Mouse (Mus musculus): ENCODE results near the gene Cyp2b13.
"Not testable (repeated sequence)": the region's sequence is repeated elsewhere in the genome, so short reads cannot be mapped to it uniquely, and the experiment has no call there.

Cyp2b13 gene

DNA sequence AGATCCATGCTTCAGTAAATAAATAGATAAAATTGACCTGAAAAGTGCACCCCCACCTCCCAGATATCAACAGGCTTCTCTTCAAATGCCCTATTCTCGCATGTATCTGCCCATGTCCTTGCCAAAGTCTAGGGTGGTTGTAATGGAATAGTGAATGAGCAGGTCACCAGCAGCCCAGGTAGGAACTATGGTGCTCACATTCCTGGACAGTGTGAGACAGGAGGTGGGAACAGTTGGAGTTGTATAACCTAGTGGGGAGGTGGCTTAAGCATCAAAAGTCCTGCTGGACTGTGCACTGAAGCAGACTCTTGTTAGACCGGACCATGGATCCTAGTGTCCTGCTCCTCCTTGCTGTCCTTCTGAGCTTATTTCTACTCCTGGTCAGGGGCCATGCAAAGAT is at the start of gene Cyp2b13:
TSS of gene Cyp2b13 (plus strand) at position 301 of the 400 bp plus-strand sequence.
- not testable (repeated sequence) for DNase-seq (ENCODE audit: low spot score)

DNA sequence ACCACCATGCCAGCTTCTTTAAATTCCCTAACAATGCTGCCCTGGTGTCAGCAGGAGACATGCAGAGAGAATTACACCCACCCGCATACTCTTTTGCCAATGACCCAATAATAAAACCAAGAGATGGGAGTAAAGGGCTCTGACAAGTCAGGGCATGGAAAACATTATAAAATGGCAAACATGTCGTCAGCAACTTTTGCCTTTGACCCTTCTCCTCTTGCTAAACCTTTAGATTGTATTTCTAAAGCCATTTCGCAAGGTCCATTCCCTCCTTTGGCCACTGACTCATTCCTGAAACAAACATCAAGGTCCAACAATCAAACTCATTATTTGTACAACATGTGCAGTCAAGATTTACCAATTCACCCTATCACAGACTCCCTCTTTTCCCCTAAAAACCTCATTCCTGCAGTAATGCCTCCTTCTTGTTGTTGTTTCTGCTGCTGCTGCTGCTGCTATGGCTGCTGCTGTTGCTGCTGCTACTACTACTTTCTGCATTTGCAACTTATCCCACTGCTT is 41.4 kb upstream of the Cyp2b13 start:
- not testable (repeated sequence) for DNase-seq (ENCODE audit: low spot score)

DNA sequence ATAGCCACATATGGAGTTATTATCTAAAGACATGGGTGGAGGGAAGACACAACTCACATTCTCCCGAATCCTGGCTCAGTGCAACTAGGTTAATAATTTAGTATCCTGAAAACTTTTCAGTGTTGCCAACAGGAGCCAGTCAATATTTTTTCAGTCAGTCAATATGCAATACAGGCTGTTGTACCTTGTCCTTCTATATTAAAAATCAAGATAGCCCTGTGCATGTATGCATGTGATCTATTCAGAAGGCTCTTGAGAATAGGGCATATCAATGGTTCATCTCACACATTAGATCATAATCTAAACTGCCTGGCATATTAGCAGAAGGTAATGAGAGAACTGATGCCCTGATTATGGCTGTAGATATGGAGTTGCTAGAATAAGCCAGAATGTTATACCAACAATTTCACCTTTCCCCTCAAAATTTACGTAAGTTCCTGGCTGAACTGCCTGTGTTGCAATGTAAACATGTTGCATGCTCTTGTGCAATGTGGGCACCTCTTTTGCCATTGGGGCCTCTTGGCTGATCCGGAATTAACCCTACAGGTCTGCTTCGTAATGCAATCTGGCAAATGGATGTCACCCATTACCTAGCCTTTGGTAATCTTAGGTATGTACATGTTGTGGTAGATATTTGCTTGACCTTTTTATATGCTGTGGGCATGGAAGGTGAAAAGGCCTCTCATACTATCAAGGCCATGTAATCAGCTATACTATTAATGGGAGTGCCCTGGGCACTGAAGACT is 6.2 kb upstream of the Cyp2b13 start:
- not testable (repeated sequence) for DNase-seq (ENCODE audit: low spot score)

DNA sequence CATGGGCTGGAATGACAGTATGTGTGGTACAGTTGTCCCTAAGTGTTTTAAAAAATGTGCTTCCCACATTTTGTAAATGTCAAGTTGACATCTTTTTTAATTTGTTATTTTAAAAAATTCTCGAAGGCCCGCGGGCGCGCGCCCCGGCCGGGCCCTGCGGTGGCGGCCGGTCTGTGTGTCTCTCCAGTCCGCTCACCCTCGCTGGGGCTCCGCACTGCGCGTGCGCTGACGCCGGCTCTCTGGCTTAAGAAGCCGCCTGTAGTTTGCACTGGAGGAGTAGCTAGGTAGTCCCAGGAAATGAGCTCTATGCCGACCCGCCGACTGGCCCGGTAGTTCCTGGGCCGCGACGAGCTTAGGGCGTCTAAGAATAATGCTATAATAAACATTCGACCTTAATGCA is 10.4 kb downstream of the Cyp2b13 start:
- DNase-seq (ENCODE audit: low spot score): not testable (repeated sequence)

DNA sequence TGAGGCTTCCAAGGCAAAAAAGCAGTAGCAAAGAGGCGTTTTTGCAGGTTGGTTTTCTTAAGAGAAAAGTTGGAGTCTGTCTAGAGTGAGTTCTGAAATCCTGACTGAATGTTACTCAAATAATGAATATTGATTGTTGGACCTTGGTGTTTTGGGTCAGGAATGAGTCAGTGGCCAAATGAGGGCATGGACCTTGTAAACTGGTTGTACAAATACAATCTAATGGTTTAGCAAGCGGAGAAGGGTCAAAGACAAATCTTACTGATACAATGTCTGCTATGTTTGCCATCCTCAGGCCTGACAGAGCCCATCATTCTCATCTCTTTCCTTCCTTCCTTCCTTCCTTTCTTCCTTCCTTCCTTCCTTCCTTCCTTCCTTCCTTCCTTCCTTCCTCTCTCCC is 21.3 kb downstream of the Cyp2b13 start:
- no peak for DNase-seq (ENCODE audit: low spot score)

DNA sequence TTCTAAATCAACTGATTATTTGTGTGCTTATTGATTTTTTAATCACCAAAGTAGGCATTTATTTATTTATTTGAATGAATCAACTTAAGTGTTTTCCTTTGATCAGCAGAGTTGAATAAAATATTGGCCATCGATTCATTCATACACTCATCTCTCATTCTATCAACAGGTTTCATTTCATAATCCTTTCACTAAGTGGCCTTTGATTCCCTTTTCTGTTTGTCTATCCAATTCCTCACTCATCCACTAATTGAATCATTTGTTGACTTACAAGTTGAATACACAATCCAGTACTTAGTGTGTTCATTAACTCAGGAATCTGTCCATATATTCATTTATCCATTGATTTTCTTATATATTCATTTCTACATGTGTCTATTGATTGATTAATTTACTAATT is 26.1 kb downstream of the Cyp2b13 start:
- no peak for DNase-seq (ENCODE audit: low spot score)

DNA sequence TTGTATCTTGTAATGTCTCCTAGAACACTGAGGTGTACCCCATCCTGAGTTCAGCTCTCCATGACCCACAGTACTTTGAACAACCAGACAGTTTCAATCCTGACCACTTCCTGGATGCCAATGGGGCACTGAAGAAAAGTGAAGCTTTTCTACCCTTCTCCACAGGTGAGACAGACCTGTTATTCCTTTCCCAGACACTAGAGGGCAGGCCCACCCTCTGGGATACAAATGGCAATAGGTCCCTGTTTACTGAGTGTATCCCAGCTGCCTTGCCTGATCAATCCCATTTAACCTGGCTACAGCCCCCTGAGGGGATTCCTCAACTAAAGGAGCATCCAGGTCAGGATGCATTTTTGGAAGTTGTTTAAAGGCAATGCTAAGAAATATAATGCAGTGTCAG is 27.3 kb downstream of the Cyp2b13 start:
- DNase-seq (ENCODE audit: low spot score): not testable (repeated sequence)

DNA sequence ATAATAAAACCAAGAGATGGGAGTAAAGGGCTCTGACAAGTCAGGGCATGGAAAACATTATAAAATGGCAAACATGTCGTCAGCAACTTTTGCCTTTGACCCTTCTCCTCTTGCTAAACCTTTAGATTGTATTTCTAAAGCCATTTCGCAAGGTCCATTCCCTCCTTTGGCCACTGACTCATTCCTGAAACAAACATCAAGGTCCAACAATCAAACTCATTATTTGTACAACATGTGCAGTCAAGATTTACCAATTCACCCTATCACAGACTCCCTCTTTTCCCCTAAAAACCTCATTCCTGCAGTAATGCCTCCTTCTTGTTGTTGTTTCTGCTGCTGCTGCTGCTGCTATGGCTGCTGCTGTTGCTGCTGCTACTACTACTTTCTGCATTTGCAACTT is 78.3 kb downstream of the Cyp2b13 start:
- not testable (repeated sequence) for DNase-seq (ENCODE audit: low spot score)

DNA sequence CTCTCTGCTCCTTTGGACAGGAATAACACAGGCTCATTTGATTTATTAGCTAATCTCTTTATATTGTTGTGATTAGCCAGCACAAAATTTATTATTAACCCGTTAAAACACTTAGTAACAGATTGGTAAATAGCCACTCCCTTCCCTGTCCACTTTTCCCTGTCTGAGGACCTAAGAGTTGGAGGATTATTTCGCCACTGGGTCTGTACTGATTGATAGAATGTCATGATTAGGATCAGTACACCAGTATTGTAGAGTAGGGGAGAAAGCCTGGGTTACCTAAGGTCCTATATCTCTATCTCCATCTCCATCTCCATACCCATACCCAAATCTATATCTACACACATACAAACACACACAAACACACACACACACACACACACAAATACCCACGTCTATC is 82.4 kb downstream of the Cyp2b13 start:
- DNase-seq (ENCODE audit: low spot score): not testable (repeated sequence)

Measured in left cerebral cortex, adult 11 months (tissue).